Mouse (Mus musculus): ENCODE results near the gene Hist1h2bm. TPM values are rescaled to one million over a fixed set of nuclear protein-coding genes. Genes with fewer than 3 reads are reported as not detected.

Hist1h2bm gene
- polyA plus RNA-seq (2012; ENCODE audit: low replicate concordance), result 0.85 and 0.91 TPM in 2 replicates

DNA sequence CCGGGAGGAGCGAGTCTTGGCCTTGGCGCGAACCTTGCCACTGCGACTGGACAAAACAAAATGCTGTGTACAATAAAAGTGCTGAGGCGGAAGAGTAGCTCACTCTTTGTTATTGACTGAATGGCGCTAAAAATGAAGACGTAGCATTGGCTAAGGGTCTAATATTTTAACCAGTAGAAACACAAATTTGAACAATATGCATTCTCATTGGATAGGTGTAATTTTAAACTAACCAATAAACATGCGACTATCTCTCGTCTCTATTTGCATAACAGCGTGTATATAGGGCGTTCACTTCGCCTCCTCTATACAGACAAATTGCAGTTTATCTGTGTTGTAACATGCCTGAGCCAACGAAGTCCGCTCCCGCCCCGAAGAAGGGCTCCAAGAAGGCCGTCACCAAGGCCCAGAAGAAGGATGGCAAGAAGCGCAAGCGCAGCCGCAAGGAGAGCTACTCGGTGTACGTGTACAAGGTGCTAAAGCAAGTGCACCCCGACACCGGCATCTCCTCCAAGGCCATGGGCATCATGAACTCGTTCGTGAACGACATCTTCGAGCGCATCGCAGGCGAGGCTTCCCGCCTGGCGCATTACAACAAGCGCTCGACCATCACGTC, at the start of gene Hist1h2bm:
Hist1h2bm (plus strand) TSS at position 288 of the 616 bp plus-strand sequence.

GRCm38 (mm10) chr13:21677305-21677704, 44.5 kb upstream of the Hist1h2bm start, which contains the start of gene Olfr1360:
Olfr1360 (minus strand) TSS chr13:21677405.

DNA sequence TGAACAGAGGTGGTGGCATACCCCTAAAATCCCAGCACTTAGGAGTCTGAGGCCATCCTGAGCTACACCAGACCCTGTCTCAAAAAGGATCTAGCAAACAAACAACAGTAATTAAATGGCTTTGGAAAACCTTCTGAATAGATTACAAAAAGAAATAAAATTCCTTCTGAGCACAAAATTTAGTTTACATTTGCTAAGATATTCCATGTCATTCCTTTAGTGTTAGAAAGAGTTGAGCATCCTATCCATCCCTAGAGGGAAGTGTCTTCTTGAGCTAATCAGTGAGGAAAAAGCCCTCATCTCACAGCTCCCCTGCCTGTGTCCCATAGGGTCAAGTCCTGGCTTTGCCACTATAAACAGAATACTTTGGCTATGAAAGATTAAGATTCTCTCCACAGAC, 24.0 kb upstream of the Hist1h2bm start, which contains the start of gene Olfr1359:
Olfr1359 (plus strand) TSS at position 301 of the 400 bp plus-strand sequence.

GRCm38 (mm10) chr13:21715864-21716539, 5.8 kb upstream of the Hist1h2bm start, which contains the start of the genes Hist1h2bl and Hist1h2ai:
Hist1h2bl (minus strand) TSS chr13:21716143.
Hist1h2ai (plus strand) TSS chr13:21716422.

GRCm38 (mm10) chr13:21717397-21718357, 4.2 kb upstream of the Hist1h2bm start, which contains the start of gene Hist1h3h:
Hist1h3h (plus strand) TSS chr13:21717659.

GRCm38 (mm10) chr13:21734906-21735767, 13.3 kb downstream of the Hist1h2bm start, which contains the start of gene Hist1h4j:
Hist1h4j (plus strand) TSS chr13:21735064.

GRCm38 (mm10) chr13:21750159-21751017, 28.5 kb downstream of the Hist1h2bm start, which contains the start of gene Hist1h4k:
Hist1h4k (minus strand) TSS chr13:21750505.

DNA sequence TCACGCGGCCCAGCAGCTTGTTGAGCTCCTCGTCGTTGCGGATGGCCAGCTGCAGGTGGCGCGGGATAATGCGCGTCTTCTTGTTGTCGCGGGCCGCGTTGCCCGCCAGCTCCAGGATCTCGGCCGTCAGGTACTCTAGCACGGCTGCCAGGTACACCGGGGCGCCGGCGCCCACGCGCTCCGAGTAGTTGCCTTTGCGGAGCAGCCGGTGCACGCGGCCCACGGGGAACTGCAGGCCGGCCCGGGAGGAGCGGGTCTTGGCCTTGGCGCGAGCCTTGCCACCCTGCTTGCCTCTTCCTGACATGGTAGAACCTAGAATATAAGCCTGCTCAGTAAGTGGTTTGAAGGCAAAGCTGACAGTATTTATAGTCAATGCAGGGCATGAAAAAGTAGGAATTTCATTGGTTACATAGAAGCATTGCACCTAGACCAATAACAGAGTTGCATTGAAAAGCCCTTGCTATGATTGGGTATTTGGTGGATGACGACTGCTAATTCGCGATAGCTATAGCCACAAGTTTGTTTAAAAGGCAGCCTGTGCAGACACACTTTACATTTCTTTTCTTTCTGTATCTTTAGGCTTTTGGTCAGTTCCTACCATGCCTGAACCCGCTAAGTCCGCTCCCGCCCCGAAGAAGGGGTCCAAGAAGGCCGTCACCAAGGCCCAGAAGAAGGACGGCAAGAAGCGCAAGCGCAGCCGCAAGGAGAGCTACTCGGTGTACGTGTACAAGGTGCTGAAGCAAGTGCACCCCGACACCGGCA, 31.9 kb downstream of the Hist1h2bm start, which contains the start of the genes Hist1h2ak and Hist1h2bn:
Hist1h2ak (minus strand) TSS at position 304 of the 762 bp plus-strand sequence.
Hist1h2bn (plus strand) TSS at position 600 of the 762 bp plus-strand sequence.

Other genes with a start within 250 kb of the Hist1h2bm start
- gene Zkscan4, start 243.1 kb upstream of the Hist1h2bm start, polyA plus RNA-seq (2012; ENCODE audit: low replicate concordance), result 0.07 TPM in 1 of 2 replicates, not detected in the other
- gene Gm10065, start 242.6 kb upstream of the Hist1h2bm start, polyA plus RNA-seq (2012; ENCODE audit: low replicate concordance), result not detected in 2 replicates
- 0.21 and 0.27 TPM in 2 replicates for gene AK157302, start 226.8 kb upstream of the Hist1h2bm start, polyA plus RNA-seq (2012; ENCODE audit: low replicate concordance)
- 5.8 and 7.5 TPM in 2 replicates for gene Gm11273, start 220.6 kb upstream of the Hist1h2bm start, polyA plus RNA-seq (2012; ENCODE audit: low replicate concordance)
- gene Zkscan8, start 190.9 kb upstream of the Hist1h2bm start, polyA plus RNA-seq (2012; ENCODE audit: low replicate concordance), result 3.4 and 5.8 TPM in 2 replicates
- gene Olfr1366, start 179.2 kb upstream of the Hist1h2bm start, polyA plus RNA-seq (2012; ENCODE audit: low replicate concordance), result not detected in 2 replicates
- gene Olfr1535, start 162.2 kb upstream of the Hist1h2bm start, polyA plus RNA-seq (2012; ENCODE audit: low replicate concordance), result not detected in 2 replicates
- not detected in 2 replicates for gene Olfr1364, start 140.3 kb upstream of the Hist1h2bm start, polyA plus RNA-seq (2012; ENCODE audit: low replicate concordance)
- gene Olfr1362, start 108.0 kb upstream of the Hist1h2bm start, polyA plus RNA-seq (2012; ENCODE audit: low replicate concordance), result not detected in 2 replicates
- gene Olfr11, start 79.5 kb upstream of the Hist1h2bm start, polyA plus RNA-seq (2012; ENCODE audit: low replicate concordance), result not detected in 2 replicates
- not detected in 2 replicates for gene Olfr1361, start 58.7 kb upstream of the Hist1h2bm start, polyA plus RNA-seq (2012; ENCODE audit: low replicate concordance)
- gene Olfr1360, start 44.6 kb upstream of the Hist1h2bm start, polyA plus RNA-seq (2012; ENCODE audit: low replicate concordance), result not detected in 2 replicates
- not detected in 2 replicates for gene Olfr1359, start 23.9 kb upstream of the Hist1h2bm start, polyA plus RNA-seq (2012; ENCODE audit: low replicate concordance)
- 2.0 TPM in 1 of 2 replicates, not detected in the other for gene Hist1h2bl, start 5.9 kb upstream of the Hist1h2bm start, polyA plus RNA-seq (2012; ENCODE audit: low replicate concordance)
- 11.2 and 13.3 TPM in 2 replicates for gene Hist1h2ai, start 5.6 kb upstream of the Hist1h2bm start, polyA plus RNA-seq (2012; ENCODE audit: low replicate concordance)
- 20.5 and 29.9 TPM in 2 replicates for gene Hist1h3h, start 4.4 kb upstream of the Hist1h2bm start, polyA plus RNA-seq (2012; ENCODE audit: low replicate concordance)
- gene Hist1h4j, start 13.0 kb downstream of the Hist1h2bm start, polyA plus RNA-seq (2012; ENCODE audit: low replicate concordance), result 0.72 and 1.6 TPM in 2 replicates
- 10.5 and 30.0 TPM in 2 replicates for gene Hist1h4k, start 28.5 kb downstream of the Hist1h2bm start, polyA plus RNA-seq (2012; ENCODE audit: low replicate concordance)
- gene Hist1h2ak, start 31.8 kb downstream of the Hist1h2bm start, polyA plus RNA-seq (2012; ENCODE audit: low replicate concordance), result 17.5 and 23.9 TPM in 2 replicates
- 0.92 TPM in 1 of 2 replicates, not detected in the other for gene Hist1h2bn, start 32.1 kb downstream of the Hist1h2bm start, polyA plus RNA-seq (2012; ENCODE audit: low replicate concordance)
- 4.1 TPM in 1 of 2 replicates, not detected in the other for gene Hist1h1b, start 58.6 kb downstream of the Hist1h2bm start, polyA plus RNA-seq (2012; ENCODE audit: low replicate concordance)
- 6.5 and 18.1 TPM in 2 replicates for gene Hist1h3i, start 61.3 kb downstream of the Hist1h2bm start, polyA plus RNA-seq (2012; ENCODE audit: low replicate concordance)
- gene Hist1h2an, start 65.2 kb downstream of the Hist1h2bm start, polyA plus RNA-seq (2012; ENCODE audit: low replicate concordance), result 15.3 and 16.1 TPM in 2 replicates
- 0.47 and 2.4 TPM in 2 replicates for gene Hist1h2bp, start 65.4 kb downstream of the Hist1h2bm start, polyA plus RNA-seq (2012; ENCODE audit: low replicate concordance)
- 5.8 and 8.5 TPM in 2 replicates for gene Hist1h2bq, start 88.2 kb downstream of the Hist1h2bm start, polyA plus RNA-seq (2012; ENCODE audit: low replicate concordance)
- gene Hist1h2ao, start 88.4 kb downstream of the Hist1h2bm start, polyA plus RNA-seq (2012; ENCODE audit: low replicate concordance), result 1,820 and 2,295 TPM in 2 replicates
- gene Hist1h4m, start 89.7 kb downstream of the Hist1h2bm start, polyA plus RNA-seq (2012; ENCODE audit: low replicate concordance), result 19.5 and 44.0 TPM in 2 replicates
- 19.6 and 28.2 TPM in 2 replicates for gene Hist1h4n, start 110.2 kb downstream of the Hist1h2bm start, polyA plus RNA-seq (2012; ENCODE audit: low replicate concordance)
- gene Hist1h2ap, start 111.5 kb downstream of the Hist1h2bm start, polyA plus RNA-seq (2012; ENCODE audit: low replicate concordance), result 1,183 and 6,694 TPM in 2 replicates
- 5.3 and 9.4 TPM in 2 replicates for gene Hist1h2br, start 111.7 kb downstream of the Hist1h2bm start, polyA plus RNA-seq (2012; ENCODE audit: low replicate concordance)
- gene Zfp184, start 223.1 kb downstream of the Hist1h2bm start, polyA plus RNA-seq (2012; ENCODE audit: low replicate concordance), result 0.08 and 0.25 TPM in 2 replicates